ENCODE assay signal across 22 mouse cellular contexts in genomic region chr14:94362838-94363237, GRCm38 (mm10).
DNase-seq lines count a peak whose midpoint lies in the region; ATAC-seq lines count a peak whose summit lies in the region.
"Had no signal": no experiment of that assay in that cellular context is flagged by ENCODE, and none has a peak within 500 bp of the region (broad histone marks: within the 10 kb centered on the region; RNA-seq: fewer than 3 reads in every experiment).

No protein-coding gene starts in this region.

- H3K9me3 ChIP-seq in midbrain, embryonic 12.5 days, result no peaks in the 10 kb centered on the region
- H3K9me3 ChIP-seq in midbrain, embryonic 13.5 days, result no peaks in the 10 kb centered on the region
- H3K9me3 ChIP-seq: embryonic facial prominence, embryonic 13.5 days; embryonic facial prominence, embryonic 15.5 days; forebrain, embryonic 10.5 days; forebrain, embryonic 12.5 days had no signal

- H3K4me3 ChIP-seq in midbrain, embryonic 12.5 days, result no peak overlapping the region
- no peak overlapping the region for H3K4me3 ChIP-seq in midbrain, embryonic 13.5 days (replicated peaks)
- H3K4me3 ChIP-seq: embryonic facial prominence, embryonic 13.5 days; embryonic facial prominence, embryonic 15.5 days; erythroblast, embryonic 14.5 days; forebrain, embryonic 10.5 days; forebrain, embryonic 12.5 days had no signal

- H3K4me2 ChIP-seq in midbrain, embryonic 12.5 days (replicated peaks), result no peak overlapping the region
- no peak overlapping the region for H3K4me2 ChIP-seq in midbrain, embryonic 13.5 days (replicated peaks)
- H3K4me2 ChIP-seq: embryonic facial prominence, embryonic 13.5 days; embryonic facial prominence, embryonic 15.5 days; forebrain, embryonic 12.5 days had no signal

- 19% methylated on average over 1 of the region's 1 CpGs for WGBS in midbrain, embryonic 12.5 days
- 15% methylated on average over 1 of the region's 1 CpGs for WGBS in midbrain, embryonic 13.5 days

- 0 out of 2 replicates have a peak, but pooled peaks cover 4% of the 10 kb centered on the region for H3K4me1 ChIP-seq in midbrain, embryonic 12.5 days
- H3K4me1 ChIP-seq in midbrain, embryonic 13.5 days (replicated peaks), result peaks cover 8% of the 10 kb centered on the region; the same call in 1 of the 2 replicates
- H3K4me1 ChIP-seq: embryonic facial prominence, embryonic 13.5 days; embryonic facial prominence, embryonic 15.5 days had no signal

- H3K9ac ChIP-seq in midbrain, embryonic 12.5 days (replicated peaks), result no peak overlapping the region
- no peak overlapping the region for H3K9ac ChIP-seq in midbrain, embryonic 13.5 days (replicated peaks)
- H3K9ac ChIP-seq: embryonic facial prominence, embryonic 13.5 days; embryonic facial prominence, embryonic 15.5 days; forebrain, embryonic 12.5 days had no signal

- peak; percentile 47 for DNase-seq in retina, embryonic 14.5 days (ENCODE audit: low spot score)
- no peak for DNase-seq in retina, postnatal 1 day
- DNase-seq in mesoderm, embryonic 11.5 days (ENCODE audit: low read depth, low spot score), result peak; percentile 1
- no peak for DNase-seq in layer of hippocampus, adult 18-20 months (ENCODE audit: low spot score in 2 of 2)
- DNase-seq: adrenal gland, adult 2 months; adrenal gland, postnatal 10 days; adrenal gland, postnatal 25 days; cerebellum, adult 11-12 months; cerebellum, adult 2 months; cerebellum, adult 9-10 months; cerebellum, postnatal 10 days; cerebellum, postnatal 36 days; embryo, embryonic 11 days had no signal

- H3K27me3 ChIP-seq in midbrain, embryonic 12.5 days, result no peaks in the 10 kb centered on the region
- no peaks in the 10 kb centered on the region for H3K27me3 ChIP-seq in midbrain, embryonic 13.5 days
- H3K27me3 ChIP-seq: embryonic facial prominence, embryonic 13.5 days; embryonic facial prominence, embryonic 15.5 days; forebrain, embryonic 12.5 days had no signal

- no peaks in the 10 kb centered on the region for H3K36me3 ChIP-seq in midbrain, embryonic 12.5 days
- H3K36me3 ChIP-seq in midbrain, embryonic 13.5 days, result no peaks in the 10 kb centered on the region
- H3K36me3 ChIP-seq: embryonic facial prominence, embryonic 13.5 days; embryonic facial prominence, embryonic 15.5 days; forebrain, embryonic 10.5 days; forebrain, embryonic 12.5 days had no signal

- peak; percentile 52; the same call in 1 of the 2 replicates for ATAC-seq in midbrain, embryonic 12.5 days (ENCODE audit: low FRiP score, low read depth)
- no peak for ATAC-seq in midbrain, embryonic 13.5 days
- ATAC-seq: forebrain, embryonic 14.5 days; forebrain, embryonic 16.5 days had no signal

- H3K27ac ChIP-seq in midbrain, embryonic 12.5 days (replicated peaks), result no peak overlapping the region
- H3K27ac ChIP-seq in midbrain, embryonic 13.5 days, result no peak overlapping the region
- H3K27ac ChIP-seq: embryonic facial prominence, embryonic 13.5 days; embryonic facial prominence, embryonic 15.5 days; forebrain, embryonic 10.5 days; forebrain, embryonic 12.5 days had no signal

Comparison
In these comparisons a context has a peak if more than half of its experiments do, and no peak if none do; other contexts are left out.
1. DNase-seq: peak in retina, embryonic 14.5 days (single experiment) and mesoderm, embryonic 11.5 days (single experiment); none in retina, postnatal 1 day (single experiment) and layer of hippocampus, adult 18-20 months (0 of 2).